Mouse (Mus musculus) cerebellum, adult 8-10 months (tissue): ENCODE data around the gene Tenm2.
A peak's percentile ranks its signal among the peaks of the same experiment; 100 is the strongest.

Source experiments
- DNase-seq: peaks from one replicate; pipeline ENCODE4 v3.0.0; 2022

Tenm2 gene

DNA sequence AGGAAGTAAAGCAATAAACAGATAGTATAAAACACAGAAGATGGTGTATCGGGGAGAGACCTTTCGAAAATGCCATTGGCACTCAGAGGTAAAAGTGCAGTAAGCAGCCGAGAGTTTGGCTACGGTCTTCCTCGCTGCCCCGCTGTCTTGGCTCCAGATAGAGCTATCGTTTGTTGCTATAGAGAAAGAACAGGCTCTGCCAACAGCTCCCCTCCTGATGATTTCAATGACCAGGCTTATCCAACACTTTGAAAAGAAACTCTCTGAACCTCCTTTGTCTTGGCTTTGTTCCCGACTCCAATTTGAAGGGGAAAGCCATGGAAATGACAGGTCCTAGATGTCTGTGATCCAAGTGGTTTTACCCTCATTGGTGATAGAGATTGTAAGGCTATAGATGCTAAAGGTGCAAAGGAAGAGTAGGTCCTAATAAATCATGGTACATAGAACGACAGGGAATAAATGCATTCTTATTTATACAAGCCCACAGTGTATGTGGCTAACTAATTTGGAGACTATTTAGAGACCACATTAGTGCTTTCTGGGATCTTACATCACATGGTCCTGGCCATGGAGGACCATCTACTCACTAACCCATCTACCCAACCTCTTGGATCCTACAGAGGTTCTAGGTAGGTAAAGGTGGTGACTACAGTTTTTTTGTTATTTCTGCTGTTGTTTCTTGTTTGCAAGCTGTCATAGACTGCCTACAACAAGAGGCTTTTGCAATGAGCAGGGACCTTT lies 765.8 kb downstream of the Tenm2 start:
- no peak for DNase-seq

DNA sequence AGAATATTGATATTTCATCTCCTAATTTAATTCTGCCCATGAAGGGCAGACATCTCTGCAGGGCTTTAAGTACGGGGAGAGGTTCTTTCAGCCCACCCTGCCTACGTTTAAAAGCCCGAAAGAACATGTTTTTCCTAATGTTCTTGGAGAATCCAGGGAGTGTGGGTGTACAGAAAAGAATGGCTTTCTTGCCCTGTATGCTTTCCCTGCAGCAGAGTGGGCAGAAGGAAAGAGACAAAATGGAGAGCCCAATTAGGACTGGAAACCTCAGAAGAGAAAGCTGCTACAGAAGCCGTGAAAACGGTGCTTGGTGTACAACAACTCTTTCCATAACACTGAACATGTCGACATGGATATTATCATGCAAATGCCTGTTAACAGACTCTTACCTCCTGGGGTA lies 777.3 kb downstream of the Tenm2 start:
- no peak for DNase-seq

DNA sequence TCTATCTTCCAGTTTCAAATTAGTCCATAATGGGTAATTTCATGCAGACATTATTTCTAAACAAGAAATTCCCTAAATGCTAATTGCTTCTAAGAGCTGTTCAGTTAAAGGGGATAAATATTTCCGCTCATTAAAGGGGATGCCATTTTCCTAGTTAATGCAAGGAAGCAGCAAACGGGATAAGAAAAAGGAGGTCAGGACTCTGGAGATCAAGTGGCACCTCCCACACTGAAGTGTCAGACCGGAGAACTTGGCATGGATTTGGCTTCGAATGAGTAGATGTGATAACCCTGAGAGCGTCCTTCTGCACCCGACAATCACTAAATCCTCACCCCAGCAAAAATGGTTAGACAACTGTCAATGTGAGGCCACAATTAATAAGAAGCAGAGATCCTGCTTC lies 781.7 kb downstream of the Tenm2 start:
- DNase-seq: no peak

DNA sequence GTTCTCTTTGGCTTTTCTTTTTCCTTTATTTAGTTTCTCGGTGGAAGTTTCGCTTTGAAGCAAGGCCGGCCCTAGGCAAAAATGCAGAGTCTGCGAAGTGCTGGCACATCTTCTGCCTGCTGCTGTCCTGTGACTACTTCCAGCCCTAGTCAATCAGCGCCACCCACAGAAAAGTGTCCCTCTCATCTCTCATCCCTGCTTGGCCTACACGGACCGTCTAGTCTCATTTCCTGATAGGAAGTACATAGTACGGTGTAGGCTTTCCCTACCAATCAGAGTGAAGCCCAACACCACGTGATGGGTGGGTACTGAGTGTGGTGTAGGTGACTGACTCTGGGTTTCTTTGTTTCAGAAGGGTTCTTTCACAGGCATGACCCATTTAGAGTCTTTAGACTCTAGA lies 783.3 kb downstream of the Tenm2 start:
- no peak for DNase-seq

DNA sequence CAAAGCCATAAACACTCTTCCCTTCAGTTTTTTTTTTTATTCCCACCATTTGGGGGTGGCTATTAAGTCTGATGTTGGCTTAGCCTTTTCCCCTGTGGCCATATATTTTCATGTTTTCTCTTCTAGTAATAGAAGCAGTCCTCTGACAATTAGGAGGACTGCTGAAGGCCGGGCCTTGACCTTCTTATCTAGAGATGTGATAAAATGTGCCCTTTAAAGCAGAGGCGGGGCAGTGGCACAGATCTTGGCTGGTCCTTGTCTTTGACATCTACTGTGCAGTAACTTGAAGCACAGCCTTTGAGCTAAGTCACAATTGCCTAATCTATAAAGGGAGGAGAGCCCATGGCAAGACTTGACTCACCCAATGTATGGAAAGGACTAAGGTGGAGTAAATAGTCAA lies 789.4 kb downstream of the Tenm2 start:
- no peak for DNase-seq

DNA sequence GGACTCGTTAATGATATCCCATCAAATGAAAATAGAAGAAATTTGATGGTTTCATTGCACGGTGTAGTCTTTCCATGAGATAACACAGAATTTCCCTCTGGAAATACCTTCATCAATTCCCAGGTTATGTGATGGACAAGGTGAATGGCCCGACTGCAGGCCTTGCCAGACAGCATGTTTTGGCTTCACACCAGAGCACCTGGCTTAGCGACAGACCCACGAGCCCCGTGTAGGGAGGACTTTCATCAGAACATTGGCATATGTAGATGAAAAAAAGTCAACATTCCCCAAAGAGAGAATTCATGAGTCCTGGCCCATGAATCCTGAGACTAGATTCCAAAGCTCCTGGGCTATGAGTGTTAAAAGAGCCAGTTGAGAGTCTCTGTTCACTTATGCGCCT lies 791.9 kb downstream of the Tenm2 start:
- DNase-seq: no peak

DNA sequence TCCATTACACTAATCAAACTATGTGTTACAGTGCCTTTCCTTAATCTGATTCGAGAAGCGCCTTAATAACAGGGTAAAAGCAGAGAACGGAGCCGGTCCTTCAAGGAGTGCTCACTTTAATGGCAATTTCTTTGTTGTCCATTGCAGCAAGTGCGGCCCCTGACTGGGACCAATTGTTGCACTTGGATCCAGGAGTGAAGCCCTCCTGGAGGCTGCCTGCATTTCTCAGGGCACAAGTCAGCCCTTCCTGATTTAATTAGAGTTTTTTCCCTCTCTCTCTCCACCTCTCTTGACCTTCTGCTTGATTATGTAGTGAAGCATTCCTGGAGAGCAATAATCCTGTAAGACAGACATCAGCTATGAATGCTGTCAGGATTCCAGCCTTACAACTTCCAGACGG lies 794.0 kb downstream of the Tenm2 start:
- no peak for DNase-seq

DNA sequence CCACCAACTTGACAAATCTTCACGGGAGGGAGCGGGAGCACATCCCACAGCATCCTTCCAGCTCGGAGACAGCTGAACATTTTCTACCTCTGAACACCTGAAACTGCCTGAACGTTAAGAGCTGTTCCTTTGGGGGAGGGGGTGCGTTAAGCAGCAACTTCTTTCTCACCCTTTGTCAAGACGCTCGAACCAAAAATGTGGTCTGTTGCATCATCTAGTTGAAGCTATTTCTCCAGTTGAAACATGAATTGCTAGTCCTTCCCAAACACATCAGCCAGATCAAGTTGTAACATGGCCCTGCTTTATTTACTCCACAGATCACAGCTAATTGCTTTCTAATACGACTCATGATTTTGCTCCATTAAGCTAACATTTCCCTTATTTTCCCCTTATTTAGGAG lies 799.5 kb downstream of the Tenm2 start:
- DNase-seq: no peak

DNA sequence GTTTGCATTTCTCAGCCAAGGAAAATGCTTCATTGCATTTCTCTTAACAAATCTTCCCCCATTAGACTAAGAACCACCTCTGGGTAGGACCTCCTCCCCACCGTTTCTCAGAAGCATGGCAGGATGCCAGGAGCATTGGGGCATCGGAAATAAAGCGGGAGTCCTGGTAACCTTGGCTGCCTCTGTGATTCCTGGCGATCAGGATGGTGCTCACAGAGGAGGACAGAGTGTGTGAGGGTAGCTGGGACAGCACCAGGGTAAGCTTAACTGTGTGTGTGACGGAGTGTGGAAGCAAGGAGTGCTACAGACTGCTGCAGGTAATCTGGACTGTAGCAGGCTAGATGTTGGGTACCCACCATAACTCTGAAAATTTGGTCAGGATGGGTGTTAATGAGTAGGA lies 806.8 kb downstream of the Tenm2 start:
- DNase-seq: no peak

DNA sequence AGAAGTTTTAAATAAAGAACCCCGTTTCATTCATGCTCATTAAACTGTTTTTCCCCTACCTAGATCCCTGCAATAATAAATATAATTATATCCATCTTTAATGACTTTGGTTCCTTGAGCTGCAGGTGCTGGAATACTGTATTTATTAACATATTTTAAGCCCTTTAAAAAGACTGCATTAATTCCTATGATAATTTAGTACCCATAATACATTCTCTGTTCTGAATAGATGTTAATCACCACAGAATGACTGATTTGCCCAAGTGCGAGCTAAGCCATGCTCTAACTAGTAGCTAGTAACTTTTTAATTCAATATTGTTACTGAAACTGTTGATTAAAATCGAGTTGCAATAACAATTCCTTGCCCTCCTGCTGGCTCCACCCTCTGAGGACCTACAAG lies 810.8 kb downstream of the Tenm2 start:
- DNase-seq: no peak

DNA sequence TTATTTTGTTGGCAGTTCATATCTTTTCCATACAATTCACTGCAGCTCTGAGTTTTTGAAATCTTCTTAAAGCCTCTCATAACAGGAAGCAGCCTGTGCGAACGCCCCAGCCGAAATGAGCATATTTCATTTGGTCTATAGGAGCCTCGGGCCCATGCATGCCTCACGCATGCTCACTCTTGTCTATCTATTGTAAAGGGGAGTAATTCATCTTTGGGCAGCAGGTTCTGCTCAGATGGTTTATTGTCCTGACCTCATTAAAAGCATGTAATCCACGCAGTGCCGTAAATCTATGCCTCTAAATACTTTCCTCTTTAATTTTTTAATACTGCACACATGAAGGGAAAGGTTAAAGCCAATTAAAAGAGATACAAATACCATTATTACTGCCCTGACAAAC lies 815.7 kb downstream of the Tenm2 start:
- no peak for DNase-seq

DNA sequence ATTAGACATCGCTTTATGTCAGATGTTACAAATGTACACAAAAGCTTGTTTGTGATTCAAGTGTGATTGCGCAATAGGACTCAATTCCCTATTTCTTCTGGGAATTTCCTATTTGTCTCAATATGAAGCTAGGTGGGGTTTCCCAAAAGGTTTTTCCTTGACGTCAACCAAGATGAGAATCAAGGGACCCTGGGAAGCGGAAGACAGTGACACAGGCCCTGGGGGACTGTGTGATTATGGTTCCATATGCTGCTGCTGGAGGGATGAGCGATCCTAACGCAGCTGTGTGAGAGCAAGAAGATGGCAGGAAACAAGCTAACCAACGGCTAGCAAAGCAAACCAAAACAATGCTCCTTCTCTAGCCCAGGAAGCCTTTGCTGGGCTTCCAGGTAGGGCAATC lies 820.5 kb downstream of the Tenm2 start:
- no peak for DNase-seq

DNA sequence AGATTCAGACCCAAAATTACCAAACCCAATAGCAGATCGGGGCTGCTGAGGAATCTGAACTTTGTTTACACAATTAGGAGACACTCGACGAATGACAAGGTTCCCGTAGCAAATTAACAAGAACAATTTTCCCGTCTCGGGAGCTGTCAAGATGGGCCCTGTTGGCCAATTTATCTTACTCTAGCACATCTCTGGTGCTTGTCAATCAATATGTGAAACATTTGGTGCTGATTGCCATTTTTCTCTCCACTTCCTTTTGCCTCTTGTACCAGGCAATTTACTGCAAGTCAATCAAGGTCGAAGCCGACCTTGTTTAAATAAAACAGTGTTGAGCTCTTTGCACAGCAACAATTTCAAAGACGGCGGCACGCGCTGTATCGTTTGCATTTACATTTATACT lies 824.9 kb downstream of the Tenm2 start:
- no peak for DNase-seq

DNA sequence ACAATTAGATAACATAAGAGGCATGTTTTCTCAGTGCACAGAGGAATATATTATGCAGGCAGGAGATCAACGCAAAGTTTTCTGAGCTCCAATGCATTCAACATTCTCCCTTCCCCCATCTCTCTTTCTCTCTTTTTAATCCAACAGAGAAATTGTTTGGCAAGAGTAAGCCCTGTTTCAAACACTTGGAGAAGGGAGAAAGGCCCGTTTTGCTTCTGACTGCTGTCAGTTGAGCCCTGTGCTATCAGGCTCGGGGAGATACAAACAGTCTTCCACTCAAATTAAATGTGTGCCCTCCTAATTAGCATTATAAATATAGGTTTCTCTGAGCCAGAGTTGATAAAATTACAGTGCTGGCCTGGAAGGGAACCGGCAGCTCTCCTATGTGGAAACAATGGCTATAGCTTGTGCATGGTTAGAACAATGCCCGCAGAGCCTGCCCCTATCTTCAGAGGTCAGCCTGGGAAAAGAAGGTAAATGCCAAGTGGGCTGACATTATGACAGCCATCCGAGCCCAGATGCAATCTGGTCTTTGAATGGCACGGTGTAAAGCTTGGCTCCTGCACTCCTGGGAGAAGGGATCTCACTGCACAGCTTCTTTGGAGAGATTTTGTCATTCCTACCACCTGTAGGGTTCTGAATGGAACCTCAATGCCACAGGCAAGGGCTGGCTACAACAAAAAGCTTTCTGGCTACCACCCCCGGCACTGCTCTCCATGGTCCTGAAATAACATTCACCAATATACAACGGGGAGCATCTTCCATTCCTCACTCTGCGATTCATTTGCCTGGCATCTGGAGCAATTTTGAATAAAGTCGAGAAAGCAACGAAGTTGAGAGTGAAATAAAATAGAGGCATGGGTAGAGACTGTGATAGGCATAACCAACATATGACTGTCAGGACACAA lies 839.7 kb downstream of the Tenm2 start:
- DNase-seq: no peak

DNA sequence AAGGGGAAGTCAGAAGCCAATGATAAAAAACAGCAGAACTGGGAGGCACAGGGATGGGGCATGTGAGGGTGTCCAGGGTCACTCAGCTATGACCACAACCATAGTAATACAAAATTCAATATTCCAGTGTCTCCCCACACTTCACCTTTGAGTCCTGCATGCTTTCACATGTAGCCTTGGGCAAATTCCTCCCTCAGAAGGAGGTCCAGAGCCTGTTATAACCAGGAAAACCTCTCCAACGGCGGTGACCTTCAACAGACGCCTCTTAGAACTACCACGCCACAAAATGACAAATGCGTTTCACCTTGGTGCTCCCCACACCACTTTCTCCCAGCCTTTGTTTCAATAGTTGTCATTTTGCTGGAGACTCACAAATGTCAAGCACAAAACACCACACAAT lies 851.1 kb downstream of the Tenm2 start:
- no peak for DNase-seq

DNA sequence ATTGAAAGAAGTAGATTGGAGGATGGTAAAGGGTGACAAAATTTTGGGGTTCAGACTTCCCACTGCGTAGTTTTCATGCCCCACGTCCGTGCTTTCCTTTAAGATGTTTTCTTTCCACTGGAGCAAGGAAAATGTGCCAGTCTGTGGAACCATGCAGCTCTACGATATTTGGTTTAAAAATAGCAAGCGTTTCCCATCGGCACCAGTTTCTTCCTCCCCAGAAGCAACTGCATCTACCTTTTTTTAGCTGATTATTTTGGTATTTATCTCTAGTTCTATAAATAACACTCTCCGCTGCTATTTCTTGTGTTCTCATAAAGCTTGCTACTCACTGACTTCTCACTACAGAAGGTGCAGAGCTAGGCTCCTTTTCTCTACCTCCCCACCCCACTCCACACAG lies 864.0 kb downstream of the Tenm2 start:
- DNase-seq: no peak

DNA sequence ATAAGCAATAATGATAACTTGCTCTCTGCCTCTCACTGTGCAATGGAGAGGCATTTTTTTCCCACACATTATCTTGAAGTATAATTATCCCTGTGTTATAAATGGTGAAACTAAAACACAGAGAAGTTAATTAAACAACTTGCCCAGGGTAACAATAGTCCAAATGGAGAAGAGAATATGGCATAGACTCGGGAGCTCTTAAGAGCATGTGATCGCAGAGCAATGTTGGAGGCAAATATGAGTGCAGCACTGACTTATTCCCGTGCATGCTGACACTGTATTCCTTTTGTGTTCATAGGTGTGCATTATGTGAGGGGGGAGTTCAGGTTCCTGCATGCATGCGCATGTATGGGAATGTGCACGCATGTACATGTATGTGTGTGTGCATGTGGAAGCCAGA lies 870.7 kb downstream of the Tenm2 start:
- no peak for DNase-seq

DNA sequence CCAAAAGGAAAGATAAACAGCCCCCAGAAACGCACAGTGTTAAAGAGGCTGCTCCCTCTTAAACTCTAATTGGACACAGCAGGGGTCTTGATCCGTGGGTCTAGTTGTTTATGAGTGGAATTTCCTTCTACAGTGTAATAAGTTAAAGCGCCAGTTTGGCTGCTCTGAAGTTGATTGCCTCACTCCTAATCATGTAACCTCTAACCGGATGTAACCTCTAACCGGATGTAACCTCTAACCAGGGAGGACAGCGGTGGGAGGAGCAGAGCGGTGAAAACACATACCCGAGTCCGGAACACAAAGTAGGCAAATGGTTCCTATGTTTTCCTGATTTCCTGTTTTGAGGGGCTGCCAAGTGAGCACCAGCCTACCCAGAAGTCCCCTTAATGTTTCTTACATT lies 871.3 kb downstream of the Tenm2 start:
- no peak for DNase-seq

DNA sequence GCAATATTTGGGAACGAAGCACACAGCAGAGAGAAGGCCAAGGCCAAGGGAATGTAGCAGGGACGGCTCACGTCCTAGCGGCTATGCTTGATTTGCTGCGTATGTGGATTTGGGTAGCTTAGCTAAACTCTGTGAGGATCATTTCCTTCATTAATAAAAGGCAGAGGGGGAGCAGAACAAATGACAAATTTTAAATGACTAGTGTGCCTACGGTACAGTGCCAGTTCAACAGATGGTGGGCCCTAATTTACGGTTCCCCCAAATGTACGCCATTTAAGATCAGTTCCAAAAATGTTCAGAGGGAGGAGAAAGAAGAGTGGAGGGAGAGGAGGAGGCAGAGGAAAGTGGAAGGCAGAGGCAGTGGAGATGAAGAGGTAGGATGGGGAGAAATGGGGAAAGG lies 873.2 kb downstream of the Tenm2 start:
- no peak for DNase-seq

DNA sequence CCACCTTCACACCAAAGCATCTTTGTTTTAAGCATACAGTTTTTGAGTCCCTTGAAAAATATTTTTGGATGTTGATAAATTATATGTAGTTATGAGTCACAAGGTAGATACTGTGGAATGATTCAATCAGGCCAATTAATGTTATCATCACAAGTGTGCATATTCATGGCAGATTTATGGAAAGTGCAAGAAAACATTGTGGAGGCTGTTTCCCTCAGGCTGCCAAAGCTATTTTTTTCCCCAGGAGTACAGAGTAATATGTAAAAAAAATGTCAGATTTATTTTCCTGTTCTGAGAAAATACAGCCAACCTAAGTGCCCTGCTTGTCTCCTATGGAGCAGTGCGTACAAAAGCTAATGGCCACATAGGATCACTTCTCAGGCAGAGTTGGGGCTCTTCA lies 882.5 kb downstream of the Tenm2 start:
- DNase-seq: no peak

DNA sequence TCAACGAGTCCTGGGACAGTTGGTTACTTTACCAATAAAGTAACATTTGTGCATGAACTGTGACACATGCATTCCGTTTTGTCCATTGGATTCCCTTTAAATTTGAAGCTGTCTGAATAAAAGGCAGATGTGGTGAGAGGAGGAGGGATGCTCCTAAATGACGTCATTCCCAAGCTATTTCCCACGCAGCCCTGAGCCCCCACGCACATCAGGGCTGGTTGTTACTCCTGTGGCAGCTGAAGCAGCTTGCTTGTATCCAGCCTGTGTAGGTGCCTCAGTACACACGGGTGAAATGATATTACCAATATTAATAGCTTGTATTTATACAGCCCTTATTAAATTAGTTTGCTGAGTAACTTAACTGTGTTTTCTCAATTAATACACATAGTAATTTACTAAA lies 884.0 kb downstream of the Tenm2 start:
- DNase-seq: no peak

DNA sequence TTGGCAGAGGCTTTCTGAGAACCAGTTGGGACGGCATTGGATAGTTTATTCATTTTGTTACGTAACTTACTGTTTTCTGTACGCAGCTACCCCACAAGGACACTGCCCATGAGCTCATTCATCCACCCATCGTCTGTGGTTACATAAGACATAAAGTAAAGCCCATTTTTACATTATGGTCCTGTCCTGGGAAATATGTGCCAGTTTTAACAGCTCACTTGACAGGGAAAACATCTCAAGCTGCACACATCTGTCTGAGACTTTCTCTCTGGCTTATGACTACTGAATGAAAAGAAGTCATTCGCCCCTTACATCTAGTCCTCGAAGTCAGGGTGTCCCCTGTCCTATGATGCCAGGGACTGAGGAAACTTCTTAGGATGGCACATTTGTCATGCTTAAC lies 884.4 kb downstream of the Tenm2 start:
- no peak for DNase-seq

DNA sequence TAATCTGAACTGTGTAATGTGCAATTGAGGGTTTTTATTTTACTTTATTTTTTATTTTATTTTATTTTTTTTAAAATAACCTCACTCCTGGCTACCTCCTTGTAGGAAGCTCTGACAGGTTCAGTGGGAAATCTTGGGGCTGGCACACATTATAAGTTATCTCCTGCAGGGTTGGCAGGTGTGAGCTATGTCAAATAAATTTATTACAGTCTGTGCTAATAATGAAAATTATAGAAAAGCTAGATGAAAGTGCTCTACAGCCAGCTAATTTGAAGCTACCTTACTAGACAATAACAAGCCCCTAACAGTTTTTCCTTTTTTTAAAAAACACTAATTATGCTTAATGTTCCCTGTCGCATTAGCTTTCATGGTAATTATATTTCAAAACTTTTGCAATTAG lies 885.5 kb downstream of the Tenm2 start:
- DNase-seq: no peak

DNA sequence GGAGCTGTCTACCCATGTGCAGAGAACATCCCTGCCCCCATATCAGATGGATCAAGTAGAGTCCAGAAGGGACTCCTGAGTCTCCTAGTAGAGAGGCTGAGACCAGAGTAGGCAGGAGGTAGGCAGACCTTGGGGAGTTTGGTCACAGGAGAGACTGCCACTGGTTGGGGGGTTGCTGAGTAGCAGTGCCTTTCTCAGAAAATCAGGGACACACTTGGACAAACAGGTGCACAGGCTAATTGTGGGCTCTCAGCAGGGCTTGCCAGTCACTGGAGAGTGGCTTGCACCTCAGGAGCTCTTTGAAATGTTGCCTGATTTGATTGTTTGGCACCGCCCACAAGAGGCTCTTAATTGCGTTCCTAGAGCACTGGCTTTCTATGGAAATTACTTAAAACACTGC lies 885.9 kb downstream of the Tenm2 start:
- DNase-seq: peak; percentile 20

DNA sequence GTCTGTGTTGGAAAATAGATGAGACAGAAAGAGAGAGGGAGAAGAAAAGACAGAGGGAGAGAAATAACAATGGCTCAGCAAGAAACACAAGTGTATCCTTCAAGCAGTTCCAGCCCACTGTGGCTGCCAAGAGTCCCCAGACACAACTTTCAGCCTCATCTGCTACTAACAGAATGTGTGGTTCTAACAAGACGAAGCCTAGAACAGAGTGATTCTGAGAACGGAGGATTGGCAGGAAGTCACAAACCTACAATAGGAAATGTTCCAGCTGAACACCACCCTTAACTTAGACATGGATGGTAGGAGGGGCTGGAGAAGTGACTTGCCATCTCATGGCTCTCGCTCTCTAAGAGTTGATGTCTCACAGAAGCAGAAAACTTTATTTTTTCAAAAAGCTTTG lies 894.0 kb downstream of the Tenm2 start:
- DNase-seq: no peak
